Mouse (Mus musculus) midbrain, postnatal 0 days (tissue): ENCODE results near the gene Rhobtb1. TPM values are rescaled to one million over a fixed set of nuclear protein-coding genes. Genes with fewer than 3 reads are reported as not detected.

Experiments
- ATAC-seq: fragments of 200-750 bp; cut with Nextera tagmentation; 2 replicates; pipeline ENCODE4 v1.8.0; 2017; ENCODE audit warnings: moderate number of reproducible peaks, mild to moderate bottlenecking, moderate TSS enrichment, moderate library complexity; ENCODE audit not compliant: low FRiP score
- DNase-seq: peaks from one replicate; pipeline ENCODE4 v3.0.0-alpha.2; 2015; ENCODE audit warnings: low spot score
- H3K27ac ChIP-seq: fragments of 300-500 bp; sonication (generic); 2 replicates; pipeline ENCODE4 v1.5.1; 2014; ENCODE audit warnings: low read depth, mild to moderate bottlenecking, low read length, mixed read lengths
- H3K27me3 ChIP-seq: fragments of 300-500 bp; sonication (generic); 2 replicates; pipeline ENCODE4 v1.6.1; 2014; ENCODE audit warnings: low read length, control low read depth, mixed read lengths; ENCODE audit not compliant: insufficient read depth
- H3K36me3 ChIP-seq: fragments of 300-500 bp; sonication (generic); 2 replicates; pipeline ENCODE4 v1.6.1; 2014; ENCODE audit warnings: low read length, control low read depth, mixed read lengths; ENCODE audit not compliant: insufficient read depth
- H3K4me1 ChIP-seq: fragments of 300-500 bp; sonication (generic); 2 replicates; pipeline ENCODE4 v1.6.1; 2014; ENCODE audit warnings: mild to moderate bottlenecking, control low read depth, antibody characterized with exemption, low read length, mixed read lengths; ENCODE audit not compliant: insufficient read depth
- H3K4me2 ChIP-seq: fragments of 300-500 bp; sonication (generic); 2 replicates; pipeline ENCODE4 v1.6.1; 2014; ENCODE audit warnings: low read depth, mild to moderate bottlenecking, low read length, mixed read lengths; ENCODE audit not compliant: poor library complexity, severe bottlenecking
- H3K4me3 ChIP-seq: fragments of 300-500 bp; sonication (generic); 2 replicates; pipeline ENCODE4 v1.5.1; 2014; ENCODE audit warnings: low read depth, mild to moderate bottlenecking, low read length, moderate library complexity
- H3K9ac ChIP-seq: fragments of 300-500 bp; sonication (generic); replicated peaks from 2 replicates; pipeline ENCODE4 v1.6.1; 2014; ENCODE audit warnings: mild to moderate bottlenecking, low read length, moderate library complexity, mixed read lengths; ENCODE audit not compliant: poor library complexity, severe bottlenecking
- H3K9me3 ChIP-seq: fragments of 300-500 bp; sonication (generic); 2 replicates; pipeline ENCODE4 v1.6.1; 2016; ENCODE audit warnings: low read length, control low read depth
- CTCF ChIP-seq: IDR thresholded peaks from 2 replicates; pipeline ENCODE4 v1.5.1; 2016; ENCODE audit warnings: antibody characterized with exemption, mild to moderate bottlenecking
- WGBS: fragments of 180-500 bp; shearing (Covaris S2); extraction: QIAGEN DNeasy Blood & Tissue Kit; methylation state at CpG from one replicate; pipeline ENCODE4 v1.1.7; 2014; 5-methylcytosine and 5-hydroxymethylcytosine counted together
- polyA plus RNA-seq: library from polyadenylated mRNA; unstranded; fragments of >200 nt; fragmentation: Nextera tagmentation; extraction: Ambion mirVana; gene quantifications from 2 replicates; pipeline ENCODE4 v1.2.1, GENCODE M21; 2015
- total RNA-seq: library from RNA; depleted of rRNA; stranded (reverse); fragments of >200 nt; gene quantifications from 2 replicates; pipeline ENCODE4 v1.2.3, GENCODE M21; 2014

Gene Rhobtb1
- total and polyA plus RNA-seq, 2 experiments from 2014 or later = 9.2 to 15.3 TPM

GRCm38 (mm10) chr10:69221148-69221547 lies 69.9 kb downstream of the Rhobtb1 start:
- Histone ChIP-seq H3K4me2 (no peak overlapping the region), H3K9ac (no peak overlapping the region), H3K27ac (no peak overlapping the region), H3K4me3 (no peak overlapping the region), H3K4me1 (no peaks in the 10 kb centered on the region), H3K27me3 (no peaks in the 10 kb centered on the region), H3K36me3 (0 out of 2 replicates have a peak, but pooled peaks cover 3% of the 10 kb centered on the region), H3K9me3 (no peaks in the 10 kb centered on the region)
- ATAC-seq = no peak
- 92% methylated on average over 9 of the region's 9 CpGs for WGBS
- DNase-seq = no peak
- TF ChIP-seq CTCF = no peak

GRCm38 (mm10) chr10:69221955-69222354 lies 70.7 kb downstream of the Rhobtb1 start:
- DNase-seq (no peak), ATAC-seq (no peak)
- no peaks in the 10 kb centered on the region for H3K4me1 ChIP-seq
- H3K27me3 ChIP-seq = no peaks in the 10 kb centered on the region
- no peak overlapping the region for H3K4me2 ChIP-seq
- H3K9ac ChIP-seq = no peak overlapping the region
- 0 out of 2 replicates have a peak, but pooled peaks cover 3% of the 10 kb centered on the region for H3K36me3 ChIP-seq
- no peak overlapping the region for H3K27ac ChIP-seq
- 86% methylated on average over 3 of the region's 3 CpGs for WGBS
- no peaks in the 10 kb centered on the region for H3K9me3 ChIP-seq
- no peak for TF ChIP-seq CTCF
- no peak overlapping the region for H3K4me3 ChIP-seq

- H3K4me3 ChIP-seq = no peak overlapping the region
- H3K4me2 ChIP-seq = no peak overlapping the region
- 95% methylated on average over 4 of the region's 4 CpGs for WGBS
- H3K36me3 ChIP-seq = 0 out of 2 replicates have a peak, but pooled peaks cover 3% of the 10 kb centered on the region
- ATAC-seq = no peak
- TF ChIP-seq CTCF = no peak
- H3K9ac ChIP-seq = no peak overlapping the region
- DNase-seq = no peak
- no peaks in the 10 kb centered on the region for H3K27me3 ChIP-seq
- H3K9me3 ChIP-seq = no peaks in the 10 kb centered on the region
- no peak overlapping the region for H3K27ac ChIP-seq
- H3K4me1 ChIP-seq = no peaks in the 10 kb centered on the region
Observed at GRCm38 (mm10) chr10:69223232-69223631, 72.0 kb downstream of the Rhobtb1 start.

- no peaks in the 10 kb centered on the region for H3K27me3 ChIP-seq
- no peak overlapping the region for H3K4me3 ChIP-seq
- no peak for TF ChIP-seq CTCF
- no peak overlapping the region; the same call in 1 of the 2 replicates for H3K9ac ChIP-seq
- no peaks in the 10 kb centered on the region for H3K9me3 ChIP-seq
- WGBS = 55% methylated on average over 7 of the region's 7 CpGs
- ATAC-seq (no peak), DNase-seq (no peak)
- no peak overlapping the region for H3K27ac ChIP-seq
- no peaks in the 10 kb centered on the region for H3K36me3 ChIP-seq
- H3K4me1 ChIP-seq = no peaks in the 10 kb centered on the region
- H3K4me2 ChIP-seq = no peak overlapping the region
Observed at GRCm38 (mm10) chr10:69224276-69224675, 73.0 kb downstream of the Rhobtb1 start.

- no peak for ATAC-seq
- no peak overlapping the region for H3K27ac ChIP-seq
- no peaks in the 10 kb centered on the region for H3K27me3 ChIP-seq
- H3K4me1 ChIP-seq = no peaks in the 10 kb centered on the region
- no peak for DNase-seq
- no peak overlapping the region for H3K9ac ChIP-seq
- 91% methylated on average over 5 of the region's 5 CpGs for WGBS
- no peaks in the 10 kb centered on the region for H3K9me3 ChIP-seq
- no peak overlapping the region for H3K4me3 ChIP-seq
- H3K4me2 ChIP-seq = no peak overlapping the region
- no peaks in the 10 kb centered on the region for H3K36me3 ChIP-seq
- TF ChIP-seq CTCF = no peak
Observed at GRCm38 (mm10) chr10:69225471-69225870, 74.2 kb downstream of the Rhobtb1 start.

- no peak for TF ChIP-seq CTCF
- Histone ChIP-seq H3K4me1 (no peaks in the 10 kb centered on the region), H3K4me3 (no peak overlapping the region), H3K36me3 (no peaks in the 10 kb centered on the region), H3K9ac (no peak overlapping the region), H3K27me3 (no peaks in the 10 kb centered on the region), H3K4me2 (no peak overlapping the region), H3K9me3 (no peaks in the 10 kb centered on the region), H3K27ac (no peak overlapping the region)
- DNase-seq (no peak), ATAC-seq (no peak)
- WGBS = 86% methylated on average over 8 of the region's 8 CpGs
Observed at GRCm38 (mm10) chr10:69225951-69226350, 74.7 kb downstream of the Rhobtb1 start.
